Mouse (Mus musculus) liver, embryonic 14.5 days (tissue): ENCODE measurements around the gene Prnp.

Source experiments
- CTCF ChIP-seq: IDR thresholded peaks from 2 replicates; pipeline ENCODE4 v1.5.1; 2016; ENCODE audit warnings: antibody characterized with exemption, low read depth, control low read depth
- EP300 ChIP-seq: IDR thresholded peaks from 2 replicates; pipeline ENCODE4 v1.6.1; 2016; ENCODE audit warnings: antibody characterized with exemption, low read depth

DNA sequence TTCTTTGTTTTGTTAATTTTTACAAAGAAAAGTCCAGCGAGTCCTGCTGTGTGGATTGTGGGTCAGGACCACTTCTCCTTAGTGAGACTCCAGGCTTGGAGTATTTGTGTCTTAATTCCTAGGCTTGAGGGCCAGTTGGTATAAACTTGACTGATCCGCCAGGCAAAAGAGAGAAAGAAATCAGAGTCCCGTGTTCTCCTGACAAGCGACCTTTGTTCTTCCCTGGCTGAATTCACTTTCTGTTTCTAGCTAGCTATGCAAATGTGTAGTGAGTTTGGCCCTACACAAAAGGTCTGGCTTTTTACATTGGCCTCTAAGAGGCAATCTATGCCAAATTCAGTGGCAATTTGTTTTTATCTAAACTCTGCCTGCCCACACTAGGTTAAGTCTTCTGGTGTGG is 28.0 kb upstream of the Prnp start:
- TF ChIP-seq CTCF, result no peak
- no peak for TF ChIP-seq EP300
